Mouse (Mus musculus): ENCODE results near the gene Actrt3.

The Actrt3 gene

GRCm38 (mm10) chr3:30599711-30600545 is at the start of gene Actrt3:
TSS of gene Actrt3 (minus strand) at chr3:30599939.
- WGBS, result 4% methylated on average over 32 of the region's 32 CpGs

GRCm38 (mm10) chr3:30648466-30648865 is 48.7 kb upstream of the Actrt3 start:
- 94% methylated on average over 2 of the region's 2 CpGs for WGBS

GRCm38 (mm10) chr3:30647440-30648090 is 47.8 kb upstream of the Actrt3 start, which contains the start of gene Lrrc34:
TSS of gene Lrrc34 (minus strand) at chr3:30647869.
- WGBS, result 14% methylated on average over 25 of the region's 25 CpGs

GRCm38 (mm10) chr3:30646761-30647160 is 47.0 kb upstream of the Actrt3 start:
- WGBS, result 67% methylated on average over 8 of the region's 8 CpGs

GRCm38 (mm10) chr3:30644207-30644606 is 44.5 kb upstream of the Actrt3 start, which contains the start of gene Lrriq4:
TSS of gene Lrriq4 (plus strand) at chr3:30644507.
- 44% methylated on average over 2 of the region's 2 CpGs for WGBS

- WGBS, result 79% methylated on average over 4 of the region's 4 CpGs
Measured at GRCm38 (mm10) chr3:30635629-30636028, 35.9 kb upstream of the Actrt3 start.

- 56% methylated on average over 3 of the region's 3 CpGs for WGBS
Measured at GRCm38 (mm10) chr3:30633681-30634080, 33.9 kb upstream of the Actrt3 start.

- WGBS, result 83% methylated on average over 8 of the region's 8 CpGs
Measured at GRCm38 (mm10) chr3:30620132-30620531, 20.4 kb upstream of the Actrt3 start.

- 86% methylated on average over 4 of the region's 4 CpGs for WGBS
Measured at GRCm38 (mm10) chr3:30610930-30611329, 11.2 kb upstream of the Actrt3 start.

GRCm38 (mm10) chr3:30608999-30609398 is 9.3 kb upstream of the Actrt3 start:
- 83% methylated on average over 3 of the region's 3 CpGs for WGBS

- WGBS, result 27% methylated on average over 10 of the region's 10 CpGs
Measured at GRCm38 (mm10) chr3:30603256-30603655, 3.5 kb upstream of the Actrt3 start.

- WGBS, result 0% methylated on average over 27 of the region's 27 CpGs
Measured at GRCm38 (mm10) chr3:30602740-30603098, 3.0 kb upstream of the Actrt3 start.

GRCm38 (mm10) chr3:30602065-30602739 is 2.5 kb upstream of the Actrt3 start, which contains the start of gene Mynn:
TSS of gene Mynn (plus strand) at chr3:30602065.
- WGBS, result under 1% methylated on average over 40 of the region's 40 CpGs

GRCm38 (mm10) chr3:30601610-30602064 is 1.9 kb upstream of the Actrt3 start:
- under 1% methylated on average over 13 of the region's 13 CpGs for WGBS

- WGBS, result under 1% methylated on average over 17 of the region's 17 CpGs
Measured at GRCm38 (mm10) chr3:30601175-30601574, 1.4 kb upstream of the Actrt3 start.

- under 1% methylated on average over 14 of the region's 14 CpGs for WGBS
Measured at GRCm38 (mm10) chr3:30600717-30601116, 978 bp upstream of the Actrt3 start.

- WGBS, result 93% methylated on average over 7 of the region's 7 CpGs
Measured at GRCm38 (mm10) chr3:30597271-30597670, 2.5 kb downstream of the Actrt3 start.

GRCm38 (mm10) chr3:30595111-30595832 is 4.5 kb downstream of the Actrt3 start:
- under 1% methylated on average over 62 of the region's 62 CpGs for whole genome bisulfite sequencing

GRCm38 (mm10) chr3:30593719-30594485 is 5.8 kb downstream of the Actrt3 start:
- 70% methylated on average over 4 of the region's 4 CpGs for WGBS

GRCm38 (mm10) chr3:30592418-30592853 is 7.3 kb downstream of the Actrt3 start:
- 3% methylated on average over 2 of the region's 2 CpGs for WGBS

GRCm38 (mm10) chr3:30588865-30589264 is 10.9 kb downstream of the Actrt3 start:
- 56% methylated on average over 6 of the region's 6 CpGs for WGBS

Measured in cerebral cortex, adult 2 months (tissue).